Mouse (Mus musculus): ENCODE measurements around the gene Itga5. TPM values are rescaled to one million over a fixed set of nuclear protein-coding genes. Genes with fewer than 3 reads are reported as not detected.

Gene Itga5
- polyA plus RNA-seq, 1 experiment from 2014 or later, result 21.2 TPM

DNA sequence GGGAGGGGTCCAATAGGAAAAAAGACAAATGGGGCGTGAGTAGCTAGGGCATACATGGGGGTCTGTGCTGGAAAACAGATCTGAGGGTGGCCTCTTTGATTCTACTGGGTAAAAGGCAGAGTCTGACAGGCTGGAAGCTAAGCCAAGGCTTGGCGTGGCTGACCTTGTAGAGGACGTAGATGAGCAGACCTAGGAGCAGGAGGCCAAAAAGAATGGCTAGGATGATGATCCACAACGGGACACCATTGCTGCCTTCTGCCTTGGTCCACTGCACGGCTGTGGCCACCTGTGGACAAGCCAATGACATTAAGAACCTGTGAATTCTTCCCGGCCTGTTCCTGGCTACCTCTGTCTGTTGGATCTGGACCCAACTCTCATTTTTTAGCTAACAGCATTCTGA, 20.8 kb downstream of the Itga5 start:
- H3K4me1 ChIP-seq, result peaks cover 3% of the 10 kb centered on the region; the same call in 1 of the 2 replicates
- H3K36me3 ChIP-seq, result peaks cover 28% of the 10 kb centered on the region
- no peaks in the 10 kb centered on the region for H3K9me3 ChIP-seq
- ATAC-seq (ENCODE audit: low FRiP score, low read depth), result no peak
- H3K9ac ChIP-seq (replicated peaks), result no peak overlapping the region
- 88% methylated on average over 6 of the region's 6 CpGs for WGBS
- no peak overlapping the region for H3K4me2 ChIP-seq (replicated peaks)
- no peak overlapping the region for H3K4me3 ChIP-seq
- peaks cover 11% of the 10 kb centered on the region for H3K27me3 ChIP-seq
- H3K27ac ChIP-seq (replicated peaks), result no peak overlapping the region

DNA sequence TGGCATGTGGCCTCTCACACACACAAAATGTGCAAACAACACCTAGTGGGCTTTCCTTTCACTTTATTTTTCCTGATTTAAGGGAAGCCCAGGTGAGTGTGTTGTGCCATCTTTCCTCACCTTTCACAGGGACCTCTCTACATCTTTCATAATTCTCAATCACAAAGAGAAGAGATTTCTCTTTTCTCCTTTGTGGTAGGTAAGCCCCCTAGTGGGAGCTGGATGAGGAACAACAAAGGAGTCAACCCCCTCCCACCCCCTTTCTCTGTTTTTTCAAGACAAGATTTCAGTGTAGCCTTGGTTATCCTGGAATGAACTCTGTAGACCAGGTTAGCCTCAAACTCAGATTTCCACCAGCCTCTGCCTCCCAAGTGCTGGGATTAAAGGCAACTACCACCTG, 23.0 kb downstream of the Itga5 start:
- no peak overlapping the region for H3K27ac ChIP-seq (replicated peaks)
- no peak for ATAC-seq (ENCODE audit: low FRiP score, low read depth)

DNA sequence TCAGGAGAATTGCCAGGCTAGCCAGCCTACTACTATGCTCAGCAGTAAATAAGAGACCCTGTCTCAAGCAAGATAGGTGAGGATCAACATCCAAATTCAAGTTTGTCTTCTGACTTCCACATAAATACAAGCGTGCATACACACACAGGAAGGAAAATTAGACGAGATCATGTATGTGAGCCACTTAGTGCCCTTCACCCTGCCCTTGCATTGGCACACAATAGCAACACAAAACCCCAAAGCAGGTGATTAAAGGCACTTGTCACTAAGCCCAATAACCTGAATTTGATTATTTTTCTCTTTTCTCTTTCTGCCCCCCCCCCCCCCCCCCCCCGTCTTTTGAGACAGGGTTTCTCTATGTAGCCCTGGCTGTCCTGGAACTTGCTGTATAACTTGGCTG, 23.6 kb downstream of the Itga5 start:
- peaks cover 36% of the 10 kb centered on the region for H3K27me3 ChIP-seq
- H3K36me3 ChIP-seq, result peaks cover 14% of the 10 kb centered on the region; the same call in 1 of the 2 replicates
- H3K4me3 ChIP-seq, result no peak overlapping the region
- no peak overlapping the region for H3K4me2 ChIP-seq (replicated peaks)
- 80% methylated on average over 2 of the region's 3 CpGs for WGBS
- no peaks in the 10 kb centered on the region for H3K9me3 ChIP-seq
- H3K9ac ChIP-seq (replicated peaks), result no peak overlapping the region
- H3K27ac ChIP-seq (replicated peaks), result no peak overlapping the region
- no peak for ATAC-seq (ENCODE audit: low FRiP score, low read depth)
- H3K4me1 ChIP-seq, result peaks cover 23% of the 10 kb centered on the region

More for the DNA sequence above, 23.0 kb downstream of the Itga5 start:
- H3K4me1 ChIP-seq, result peaks cover 23% of the 10 kb centered on the region
- no peaks in the 10 kb centered on the region for H3K9me3 ChIP-seq
- peaks cover 14% of the 10 kb centered on the region; the same call in 1 of the 2 replicates for H3K36me3 ChIP-seq
- H3K9ac ChIP-seq (replicated peaks), result no peak overlapping the region
- H3K4me3 ChIP-seq, result no peak overlapping the region
- H3K27me3 ChIP-seq, result peaks cover 32% of the 10 kb centered on the region
- H3K4me2 ChIP-seq (replicated peaks), result no peak overlapping the region

DNA sequence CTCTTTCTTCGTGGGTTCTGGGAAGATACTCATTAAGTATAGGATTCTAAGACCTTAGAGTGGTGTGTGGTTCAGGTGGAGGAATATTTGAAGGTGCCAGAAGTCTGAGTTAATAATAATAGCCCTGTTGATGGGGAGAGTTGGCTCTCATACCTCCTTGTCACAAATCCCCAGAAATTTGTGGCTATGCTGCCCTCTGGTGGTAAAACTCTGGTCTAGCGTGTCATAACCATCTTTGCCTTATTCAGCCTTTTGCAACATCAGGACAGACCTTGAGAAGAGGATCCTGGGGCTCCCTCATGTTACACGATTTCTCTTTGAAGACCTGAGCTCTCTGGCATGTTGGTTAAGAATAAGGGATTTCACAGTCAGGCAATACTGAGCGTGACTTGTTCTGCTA, 24.1 kb downstream of the Itga5 start:
- Histone ChIP-seq H3K27ac (replicated peaks) (no peak overlapping the region), H3K36me3 (peaks cover 14% of the 10 kb centered on the region; the same call in 1 of the 2 replicates), H3K4me1 (peaks cover 23% of the 10 kb centered on the region), H3K4me3 (no peak overlapping the region), H3K9ac (replicated peaks) (no peak overlapping the region), H3K4me2 (replicated peaks) (no peak overlapping the region), H3K27me3 (peaks cover 42% of the 10 kb centered on the region), H3K9me3 (no peaks in the 10 kb centered on the region)
- 12% methylated on average over 4 of the region's 4 CpGs for WGBS
- no peak for ATAC-seq (ENCODE audit: low FRiP score, low read depth)

DNA sequence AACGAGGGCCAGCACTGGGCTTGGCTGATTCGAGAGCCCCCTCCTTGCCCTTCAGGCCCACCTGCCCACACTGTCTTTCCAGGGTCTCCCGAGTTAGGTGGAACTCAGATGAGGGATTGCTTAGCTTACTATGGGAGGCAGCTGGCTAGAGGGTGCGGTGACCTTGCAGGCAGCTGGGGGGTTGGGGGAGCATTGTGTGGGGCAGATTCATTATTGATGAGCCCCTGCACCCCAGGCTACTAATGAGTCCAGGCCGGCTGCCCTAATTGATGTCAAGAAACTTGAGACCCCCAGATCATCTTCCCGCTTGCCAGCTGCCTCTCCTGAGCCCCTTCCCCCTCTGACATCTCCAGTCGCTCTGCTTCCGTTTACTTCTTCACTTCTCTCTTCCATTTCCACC, 25.0 kb downstream of the Itga5 start:
- WGBS, result 46% methylated on average over 8 of the region's 8 CpGs
- Histone ChIP-seq H3K4me1 (peaks cover 23% of the 10 kb centered on the region), H3K36me3 (peaks cover 14% of the 10 kb centered on the region; the same call in 1 of the 2 replicates), H3K27me3 (peaks cover 47% of the 10 kb centered on the region), H3K9me3 (no peaks in the 10 kb centered on the region), H3K9ac (replicated peaks) (no peak overlapping the region), H3K27ac (replicated peaks) (no peak overlapping the region), H3K4me3 (no peak overlapping the region), H3K4me2 (replicated peaks) (no peak overlapping the region)
- no peak for ATAC-seq (ENCODE audit: low FRiP score, low read depth)

DNA sequence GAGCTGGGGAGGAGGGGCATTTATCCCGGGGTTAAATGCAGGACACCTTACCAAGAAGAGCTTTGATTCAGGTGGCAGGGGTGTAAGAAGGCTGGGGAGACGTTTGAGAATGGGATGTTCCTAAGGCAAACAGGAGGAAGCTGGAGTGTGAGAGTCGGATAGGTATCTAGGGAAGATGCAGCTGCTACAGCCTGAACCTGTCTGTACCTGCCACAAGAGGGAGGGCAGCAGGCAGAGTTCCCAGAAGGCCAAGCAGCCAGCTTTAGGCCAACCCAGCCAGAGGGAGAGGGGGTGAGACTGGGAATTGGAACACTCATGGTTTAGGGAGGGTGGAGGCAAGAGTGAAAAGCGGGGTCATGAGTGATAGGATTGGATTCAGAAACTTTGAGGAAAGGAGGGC, 25.8 kb downstream of the Itga5 start:
- Histone ChIP-seq H3K4me1 (peaks cover 24% of the 10 kb centered on the region), H3K9ac (replicated peaks) (no peak overlapping the region), H3K27ac (replicated peaks) (no peak overlapping the region), H3K4me3 (peak overlapping the region; percentile 49; the same call in 1 of the 2 replicates), H3K9me3 (no peaks in the 10 kb centered on the region), H3K36me3 (peaks cover 8% of the 10 kb centered on the region; the same call in 1 of the 2 replicates), H3K4me2 (replicated peaks) (peak overlapping the region; percentile 80), H3K27me3 (peaks cover 50% of the 10 kb centered on the region)
- WGBS, result 21% methylated on average over 4 of the region's 4 CpGs
- ATAC-seq (ENCODE audit: low FRiP score, low read depth), result no peak

DNA sequence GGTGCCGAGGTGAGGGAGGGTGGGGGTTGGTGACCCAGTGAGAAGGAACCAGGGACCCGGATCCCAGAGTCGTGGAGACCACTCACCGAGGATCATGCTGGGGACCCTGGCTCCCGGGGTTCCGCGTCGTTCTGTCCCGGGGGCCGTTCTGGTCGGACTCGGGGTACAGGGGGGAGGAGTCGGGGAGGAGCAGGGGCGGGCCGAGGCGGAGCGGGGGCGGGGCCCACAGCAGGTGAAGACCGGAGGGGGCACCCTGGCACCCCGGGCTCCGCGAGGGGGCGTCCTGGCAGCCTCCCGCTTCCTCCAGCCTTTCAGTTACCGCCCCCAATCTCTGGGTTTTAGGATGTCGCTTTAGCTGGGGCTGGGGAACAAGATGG, 26.6 kb downstream of the Itga5 start, which contains the start of gene Zfp385a:
Gene Zfp385a, minus strand, starts transcription at position 133 of the 377 bp plus-strand sequence.
- peaks cover 50% of the 10 kb centered on the region for H3K27me3 ChIP-seq
- peak within 1 kb of the TSS; percentile 80 for H3K4me2 ChIP-seq (replicated peaks)
- no peaks in the 10 kb centered on the region for H3K9me3 ChIP-seq
- peak within 1 kb of the TSS; percentile 45 for H3K9ac ChIP-seq (replicated peaks)
- H3K27ac ChIP-seq (replicated peaks), result no peak within 1 kb of the TSS
- peak; percentile 46 for ATAC-seq (ENCODE audit: low FRiP score, low read depth)
- peaks cover 33% of the 10 kb centered on the region for H3K4me1 ChIP-seq
- H3K36me3 ChIP-seq, result peaks cover 2% of the 10 kb centered on the region; the same call in 1 of the 2 replicates
- H3K4me3 ChIP-seq, result peak within 1 kb of the TSS; percentile 49
- 1% methylated on average over 26 of the region's 26 CpGs for WGBS

DNA sequence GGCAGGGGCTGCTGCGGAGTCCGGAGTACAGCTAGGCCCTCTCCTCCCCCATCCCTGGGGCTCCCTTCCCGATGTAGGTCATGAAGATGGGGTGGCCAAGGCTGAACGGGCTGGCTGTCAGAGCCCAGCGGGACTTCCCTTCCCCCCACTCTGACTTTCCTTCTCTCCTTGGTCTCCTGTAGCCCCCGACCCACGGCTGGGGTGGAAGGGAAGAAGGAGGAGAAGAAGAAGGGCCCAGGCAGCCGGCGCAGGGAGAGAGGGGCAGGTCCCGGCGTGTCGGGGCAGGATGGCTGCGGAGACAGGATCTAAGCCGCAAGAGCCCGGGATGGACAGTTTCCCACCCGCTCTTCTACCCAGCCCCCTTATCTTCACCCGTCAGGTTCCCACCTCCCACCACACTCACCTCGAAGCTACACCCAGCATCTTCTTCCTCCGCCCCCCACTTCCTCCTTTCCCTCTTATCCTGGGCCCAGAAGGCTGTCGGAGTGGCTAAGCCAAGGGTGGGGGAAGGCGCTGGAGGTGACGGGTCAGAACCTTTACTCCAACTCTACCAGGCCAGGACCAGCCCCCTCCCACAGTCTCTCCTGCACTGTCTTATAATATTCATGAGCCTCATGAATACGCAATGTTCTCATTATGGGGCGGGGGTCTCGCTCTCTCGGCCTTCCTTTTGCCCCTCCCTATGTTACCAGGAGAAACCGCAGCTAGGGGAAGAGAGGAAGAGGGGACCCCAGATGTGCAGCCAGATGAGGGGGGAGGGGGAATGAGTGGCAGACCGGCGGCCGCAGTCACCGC, 27.2 kb downstream of the Itga5 start:
- 4% methylated on average over 30 of the region's 31 CpGs for WGBS
- peak overlapping the region; percentile 80 for H3K4me2 ChIP-seq (replicated peaks)
- H3K4me3 ChIP-seq, result peak overlapping the region; percentile 49
- H3K9me3 ChIP-seq, result no peaks in the 10 kb centered on the region
- no peaks in the 10 kb centered on the region for H3K36me3 ChIP-seq
- no peak overlapping the region for H3K27ac ChIP-seq (replicated peaks)
- peaks cover 38% of the 10 kb centered on the region for H3K4me1 ChIP-seq
- ATAC-seq (ENCODE audit: low FRiP score, low read depth), result peak; percentile 46
- H3K9ac ChIP-seq (replicated peaks), result peak overlapping the region; percentile 45
- peaks cover 50% of the 10 kb centered on the region for H3K27me3 ChIP-seq

DNA sequence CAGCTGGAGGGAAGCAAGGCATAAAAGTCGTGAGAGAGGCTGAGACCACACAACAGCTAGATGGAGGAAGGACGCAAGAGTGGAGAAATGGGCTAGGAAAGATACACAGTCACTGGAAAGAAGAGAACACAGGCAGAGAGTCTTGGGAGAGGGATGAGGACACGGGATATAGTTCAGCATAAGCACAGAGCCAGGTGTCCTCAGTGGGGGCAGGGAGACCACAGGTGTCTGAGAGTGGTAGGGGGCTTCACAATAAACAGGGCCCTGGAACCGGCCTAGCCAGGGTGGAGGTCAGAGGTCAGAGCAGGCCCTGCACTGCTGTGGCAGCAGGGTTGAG, 27.8 kb downstream of the Itga5 start:
- H3K27me3 ChIP-seq, result peaks cover 50% of the 10 kb centered on the region
- H3K9me3 ChIP-seq, result no peaks in the 10 kb centered on the region
- WGBS, result 30% methylated on average over 4 of the region's 4 CpGs
- H3K4me3 ChIP-seq, result peak overlapping the region; percentile 49; the same call in 1 of the 2 replicates
- H3K4me2 ChIP-seq (replicated peaks), result peak overlapping the region; percentile 80
- H3K27ac ChIP-seq (replicated peaks), result no peak overlapping the region
- H3K4me1 ChIP-seq, result peaks cover 44% of the 10 kb centered on the region
- ATAC-seq (ENCODE audit: low FRiP score, low read depth), result no peak
- H3K9ac ChIP-seq (replicated peaks), result 0 out of 2 replicates have a peak overlapping the region, but pooled peaks have one; percentile 45
- H3K36me3 ChIP-seq, result no peaks in the 10 kb centered on the region

DNA sequence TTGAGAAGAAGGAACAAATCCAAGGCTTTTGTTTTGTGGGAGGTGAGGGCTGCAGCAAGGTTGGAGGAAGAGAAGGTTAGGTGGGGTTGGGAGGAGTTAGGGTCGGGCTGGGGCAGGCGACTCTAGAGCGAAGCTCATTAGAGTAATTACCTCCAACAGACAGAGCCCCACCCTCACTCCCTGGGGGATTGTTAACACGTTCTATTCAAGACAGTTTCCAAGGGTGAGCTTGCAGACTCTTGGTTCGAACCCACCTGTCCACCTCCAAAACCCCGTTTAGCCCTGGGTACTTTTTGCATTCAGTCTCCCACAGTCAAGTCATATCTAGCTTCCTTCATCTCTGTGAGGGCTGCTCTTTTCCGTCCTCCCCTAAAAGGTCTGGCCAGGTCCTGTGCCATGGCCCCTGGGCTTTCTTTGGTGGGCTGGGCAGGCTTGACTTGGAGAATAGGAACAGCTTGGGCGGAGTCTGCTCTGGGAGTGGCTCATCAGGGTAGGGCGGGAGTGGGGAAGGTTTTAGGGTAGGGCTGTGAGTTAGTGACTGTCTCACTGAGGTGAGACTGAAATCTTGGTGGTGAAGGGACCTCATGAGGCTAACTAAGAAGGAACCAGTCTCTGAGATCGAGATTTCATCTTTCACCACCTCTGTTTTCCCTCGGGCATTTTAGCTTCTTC, 29.4 kb downstream of the Itga5 start:
- no peak overlapping the region for H3K4me3 ChIP-seq
- no peak overlapping the region for H3K27ac ChIP-seq (replicated peaks)
- peaks cover 60% of the 10 kb centered on the region for H3K4me1 ChIP-seq
- ATAC-seq (ENCODE audit: low FRiP score, low read depth), result no peak
- peaks cover 50% of the 10 kb centered on the region for H3K27me3 ChIP-seq
- H3K9ac ChIP-seq (replicated peaks), result no peak overlapping the region
- H3K36me3 ChIP-seq, result no peaks in the 10 kb centered on the region
- no peak overlapping the region for H3K4me2 ChIP-seq (replicated peaks)
- 24% methylated on average over 11 of the region's 11 CpGs for WGBS
- no peaks in the 10 kb centered on the region for H3K9me3 ChIP-seq

DNA sequence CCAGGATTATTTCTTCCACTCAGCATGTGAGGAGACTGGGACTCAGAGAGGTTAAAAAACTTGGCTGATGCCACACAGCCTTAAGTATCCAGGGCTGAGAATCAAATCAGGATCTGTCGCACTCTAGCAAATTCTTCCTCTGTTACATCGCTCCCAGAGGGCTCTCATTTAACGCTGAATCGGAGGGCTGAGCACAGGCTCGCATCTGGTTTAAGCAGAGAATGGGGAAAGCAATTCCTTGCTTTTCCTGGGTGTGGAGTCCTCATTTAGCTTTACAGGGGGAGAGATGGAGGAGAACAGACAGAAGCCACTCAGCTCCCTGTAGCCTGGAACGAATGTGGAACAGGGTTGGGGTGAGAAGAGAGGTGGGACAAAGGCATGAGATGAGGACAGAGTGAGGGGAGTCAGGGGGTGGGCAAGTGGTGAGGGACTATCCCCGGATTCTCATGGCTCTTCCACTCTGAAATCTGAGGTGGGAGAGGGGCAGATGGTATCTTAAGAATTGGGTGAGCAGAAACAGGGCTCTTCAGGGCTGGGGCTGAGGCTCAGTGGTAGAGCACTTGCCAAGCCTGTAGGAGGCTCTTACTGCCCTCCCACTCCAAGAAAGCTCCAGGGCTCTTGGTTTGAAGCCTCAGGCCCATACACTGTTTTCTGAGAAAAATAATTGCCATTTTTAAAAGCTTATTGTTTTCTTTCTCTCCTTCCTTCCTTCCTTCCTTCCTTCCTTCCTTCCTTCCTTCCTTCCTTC, 30.9 kb downstream of the Itga5 start:
- H3K9ac ChIP-seq (replicated peaks), result no peak overlapping the region
- H3K27ac ChIP-seq (replicated peaks), result peak overlapping the region; percentile 47; the same call in 1 of the 2 replicates
- no peaks in the 10 kb centered on the region for H3K36me3 ChIP-seq
- no peaks in the 10 kb centered on the region for H3K9me3 ChIP-seq
- H3K27me3 ChIP-seq, result peaks cover 37% of the 10 kb centered on the region
- no peak overlapping the region for H3K4me2 ChIP-seq (replicated peaks)
- WGBS, result 16% methylated on average over 7 of the region's 7 CpGs
- H3K4me1 ChIP-seq, result peaks cover 55% of the 10 kb centered on the region
- no peak overlapping the region for H3K4me3 ChIP-seq
- no peak for ATAC-seq (ENCODE audit: low FRiP score, low read depth)

DNA sequence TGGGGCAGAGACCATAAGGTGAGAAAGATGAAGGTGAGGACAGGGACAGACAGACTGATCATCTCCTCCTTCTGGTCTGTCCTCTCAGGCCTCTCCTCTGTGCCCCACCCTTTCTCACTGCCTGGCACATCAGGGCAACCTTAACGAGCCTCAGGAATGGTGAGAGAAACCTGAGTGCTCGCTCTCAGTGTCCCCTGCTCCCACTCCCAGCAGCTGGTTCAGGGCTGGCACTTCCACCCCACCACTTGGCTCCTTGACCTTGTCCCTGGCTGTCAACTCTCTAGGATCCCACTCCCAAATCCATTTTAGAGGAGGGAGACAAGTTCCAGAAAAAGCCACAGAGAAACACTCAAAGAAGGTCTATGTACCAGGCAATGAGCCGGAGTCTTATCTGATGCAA, 31.5 kb downstream of the Itga5 start:
- Histone ChIP-seq H3K4me3 (no peak overlapping the region), H3K27me3 (peaks cover 32% of the 10 kb centered on the region), H3K4me2 (replicated peaks) (no peak overlapping the region), H3K27ac (replicated peaks) (peak overlapping the region; percentile 11; the same call in 1 of the 2 replicates), H3K4me1 (peaks cover 49% of the 10 kb centered on the region), H3K9me3 (no peaks in the 10 kb centered on the region), H3K36me3 (no peaks in the 10 kb centered on the region), H3K9ac (replicated peaks) (no peak overlapping the region)
- 55% methylated on average over 3 of the region's 3 CpGs for WGBS
- no peak for ATAC-seq (ENCODE audit: low FRiP score, low read depth)
